Mouse (Mus musculus): ENCODE results near the gene Smarcb1.

- TF ChIP-seq POLR2A (IDR thresholded peaks at IDR 0.05; ENCODE audit: borderline replicate concordance, insufficient read depth, low read length) (no peak), CTCF (IDR thresholded peaks at IDR 0.05; ENCODE audit: borderline replicate concordance, insufficient read depth, low read depth, low read length) (no peak)
These were observed 73.0 kb downstream of the Smarcb1 start for GRCm38 (mm10) chr10:75848382-75848781.

All from cerebellum, adult 2 months (tissue).